Mouse (Mus musculus): Measurements from ENCODE around the gene Gm1123. TPM values are rescaled to one million over a fixed set of nuclear protein-coding genes. Genes with fewer than 3 reads are reported as not detected.

Gm1123 gene
- polyA plus RNA-seq, 1 experiment from 2014 or later: not detected

DNA sequence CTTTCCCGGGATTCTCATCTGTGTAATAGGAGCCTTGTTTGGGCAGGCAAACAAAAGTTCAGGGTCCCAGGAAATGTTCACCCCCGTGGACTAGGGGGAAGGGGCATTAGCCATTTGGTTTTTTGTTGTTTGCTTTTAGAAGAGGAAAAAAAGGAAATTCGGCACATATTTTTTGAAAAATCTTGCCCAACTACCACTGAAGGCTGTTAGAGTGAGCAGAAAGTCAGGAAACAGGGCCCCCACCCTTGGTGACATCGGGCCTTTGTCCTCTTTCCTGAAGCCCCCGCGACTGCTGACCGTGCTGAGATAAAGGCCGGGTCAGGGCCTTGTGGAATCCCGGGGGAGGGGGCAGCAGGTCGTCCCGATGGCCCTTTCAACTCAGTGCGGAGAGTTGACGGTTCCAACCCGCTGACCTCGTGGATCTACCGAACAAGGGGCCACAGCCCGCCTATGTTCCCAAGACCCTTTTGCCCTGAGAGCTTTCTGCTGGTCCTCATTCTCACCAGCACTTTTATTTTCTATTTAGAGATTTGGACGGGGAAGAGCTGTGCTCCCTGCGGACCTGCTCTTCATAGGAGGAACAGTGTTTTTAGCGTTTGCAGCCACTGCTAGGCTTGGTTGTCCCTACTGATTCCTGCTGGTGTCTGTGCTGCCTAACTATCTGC, 72.9 kb downstream of the Gm1123 start:
- ATAC-seq: no peak
- H3K4me3 ChIP-seq (replicated peaks; ENCODE audit: low read length): no peak overlapping the region
- under 1% methylated on average over 20 of the region's 20 CpGs for WGBS
- H3K9me3 ChIP-seq (ENCODE audit: control insufficient read depth, low read length): no peaks in the 10 kb centered on the region
- peaks cover 82% of the 10 kb centered on the region for H3K27me3 ChIP-seq (replicated peaks; ENCODE audit: control insufficient read depth, insufficient read depth, low read length)
- H3K36me3 ChIP-seq (ENCODE audit: control insufficient read depth, insufficient read depth): no peaks in the 10 kb centered on the region
- H3K27ac ChIP-seq (ENCODE audit: low read length): no peak overlapping the region
- no peaks in the 10 kb centered on the region for H3K4me1 ChIP-seq (replicated peaks; ENCODE audit: control insufficient read depth, insufficient read depth, low read length)
- no peak overlapping the region for H3K4me2 ChIP-seq (ENCODE audit: low read length)
- no peak overlapping the region for H3K9ac ChIP-seq (replicated peaks; ENCODE audit: low read depth, low read length)

DNA sequence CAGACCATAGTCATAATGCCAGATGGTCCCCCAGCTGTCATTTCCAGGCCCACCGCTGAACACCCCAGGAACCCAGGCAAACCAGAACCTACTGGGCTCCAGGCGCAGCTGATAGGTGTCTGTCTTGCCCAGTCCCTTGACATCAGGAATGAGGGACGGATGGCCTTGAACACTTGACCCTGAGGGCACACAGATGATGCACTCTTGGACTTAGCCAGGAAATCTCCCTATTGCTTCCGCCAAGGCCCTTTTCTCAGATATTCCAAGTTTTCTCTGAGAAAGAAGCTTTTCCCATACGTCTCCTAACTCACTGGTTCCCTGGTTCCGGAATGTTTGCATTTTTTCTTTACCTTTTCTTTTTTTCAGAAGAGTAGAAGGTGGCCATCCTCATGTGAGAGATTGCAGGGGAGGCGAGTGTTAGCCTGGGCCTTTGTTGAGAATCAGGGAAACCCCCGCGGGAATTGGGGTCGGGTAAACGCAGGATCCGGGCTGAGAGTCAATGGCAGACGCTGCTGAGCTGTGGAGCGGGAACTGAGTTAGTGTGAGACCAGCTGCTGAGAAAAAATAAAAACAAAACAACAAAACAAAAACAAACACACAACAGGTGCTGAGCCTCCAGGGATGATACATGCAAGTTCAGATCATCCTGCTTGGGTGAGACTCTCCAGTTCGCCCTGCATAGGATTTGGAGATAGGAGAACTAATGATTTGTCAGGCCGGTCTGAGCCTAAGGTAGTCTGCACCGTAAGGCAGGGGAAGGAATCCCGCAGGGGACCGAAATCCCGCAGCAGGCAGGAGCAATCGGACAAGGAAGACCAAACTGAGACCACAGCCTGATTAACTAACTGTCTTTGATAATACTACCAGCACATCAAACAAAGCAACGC, 73.7 kb downstream of the Gm1123 start:
- no peak overlapping the region for H3K27ac ChIP-seq (ENCODE audit: low read length)
- H3K4me3 ChIP-seq (replicated peaks; ENCODE audit: low read length): no peak overlapping the region
- WGBS: 4% methylated on average over 22 of the region's 22 CpGs
- ATAC-seq: no peak
- no peaks in the 10 kb centered on the region for H3K36me3 ChIP-seq (ENCODE audit: control insufficient read depth, insufficient read depth)
- H3K4me1 ChIP-seq (replicated peaks; ENCODE audit: control insufficient read depth, insufficient read depth, low read length): peaks cover 4% of the 10 kb centered on the region
- no peaks in the 10 kb centered on the region for H3K9me3 ChIP-seq (ENCODE audit: control insufficient read depth, low read length)
- peaks cover 78% of the 10 kb centered on the region for H3K27me3 ChIP-seq (replicated peaks; ENCODE audit: control insufficient read depth, insufficient read depth, low read length)
- H3K9ac ChIP-seq (replicated peaks; ENCODE audit: low read depth, low read length): no peak overlapping the region
- H3K4me2 ChIP-seq (ENCODE audit: low read length): no peak overlapping the region

DNA sequence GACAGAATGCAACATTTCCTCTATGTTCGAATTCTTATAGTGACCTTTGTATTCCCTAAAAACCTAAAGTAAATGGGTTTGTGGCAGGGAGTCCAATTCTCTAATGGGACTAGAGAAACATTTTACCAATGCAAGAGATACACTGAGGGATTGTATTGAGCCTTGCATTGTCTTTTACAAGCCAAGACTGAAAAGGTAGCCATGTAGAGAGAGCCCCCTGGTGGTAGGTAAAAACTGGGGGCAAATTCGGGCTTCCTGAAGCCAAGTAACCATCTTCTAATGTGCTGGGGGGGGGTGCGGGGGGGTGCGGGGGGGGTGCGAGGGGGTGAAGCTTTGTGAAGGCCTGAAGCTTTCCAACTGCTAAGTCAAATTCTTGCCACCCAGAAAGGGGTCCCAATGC, 75.2 kb downstream of the Gm1123 start:
- Histone ChIP-seq H3K27me3 (replicated peaks; ENCODE audit: control insufficient read depth, insufficient read depth, low read length) (peaks cover 78% of the 10 kb centered on the region), H3K9ac (replicated peaks; ENCODE audit: low read depth, low read length) (no peak overlapping the region), H3K4me3 (replicated peaks; ENCODE audit: low read length) (no peak overlapping the region), H3K36me3 (ENCODE audit: control insufficient read depth, insufficient read depth) (no peaks in the 10 kb centered on the region), H3K27ac (ENCODE audit: low read length) (no peak overlapping the region), H3K4me1 (replicated peaks; ENCODE audit: control insufficient read depth, insufficient read depth, low read length) (peaks cover 19% of the 10 kb centered on the region), H3K9me3 (ENCODE audit: control insufficient read depth, low read length) (no peaks in the 10 kb centered on the region), H3K4me2 (ENCODE audit: low read length) (no peak overlapping the region)
- WGBS: 24% methylated on average over 5 of the region's 5 CpGs
- ATAC-seq: no peak

DNA sequence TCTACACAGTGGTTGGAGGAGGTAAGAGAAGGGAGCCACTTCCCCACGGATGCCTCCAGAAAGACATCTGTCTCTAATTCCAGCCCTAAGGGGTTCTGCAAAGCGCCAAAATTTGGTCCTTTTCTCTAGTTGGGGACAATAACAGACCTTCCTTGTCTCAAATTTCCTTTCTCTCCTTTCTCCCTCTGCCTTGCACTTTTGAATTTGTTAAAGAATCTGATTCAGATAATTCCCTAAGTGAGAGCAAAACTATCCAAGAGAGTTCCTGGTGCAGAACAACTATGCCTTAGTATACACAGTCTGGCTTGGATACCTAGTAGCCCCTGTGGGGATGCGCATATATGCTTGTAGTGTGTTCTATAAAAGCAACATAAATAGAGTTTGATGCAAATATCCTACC, 75.7 kb downstream of the Gm1123 start:
- H3K9me3 ChIP-seq (ENCODE audit: control insufficient read depth, low read length): no peaks in the 10 kb centered on the region
- WGBS: 28% methylated on average over 3 of the region's 3 CpGs
- peaks cover 24% of the 10 kb centered on the region for H3K4me1 ChIP-seq (replicated peaks; ENCODE audit: control insufficient read depth, insufficient read depth, low read length)
- peaks cover 75% of the 10 kb centered on the region for H3K27me3 ChIP-seq (replicated peaks; ENCODE audit: control insufficient read depth, insufficient read depth, low read length)
- ATAC-seq: no peak
- H3K36me3 ChIP-seq (ENCODE audit: control insufficient read depth, insufficient read depth): no peaks in the 10 kb centered on the region
- H3K27ac ChIP-seq (ENCODE audit: low read length): no peak overlapping the region
- H3K4me2 ChIP-seq (ENCODE audit: low read length): no peak overlapping the region
- no peak overlapping the region for H3K9ac ChIP-seq (replicated peaks; ENCODE audit: low read depth, low read length)
- H3K4me3 ChIP-seq (replicated peaks; ENCODE audit: low read length): no peak overlapping the region

DNA sequence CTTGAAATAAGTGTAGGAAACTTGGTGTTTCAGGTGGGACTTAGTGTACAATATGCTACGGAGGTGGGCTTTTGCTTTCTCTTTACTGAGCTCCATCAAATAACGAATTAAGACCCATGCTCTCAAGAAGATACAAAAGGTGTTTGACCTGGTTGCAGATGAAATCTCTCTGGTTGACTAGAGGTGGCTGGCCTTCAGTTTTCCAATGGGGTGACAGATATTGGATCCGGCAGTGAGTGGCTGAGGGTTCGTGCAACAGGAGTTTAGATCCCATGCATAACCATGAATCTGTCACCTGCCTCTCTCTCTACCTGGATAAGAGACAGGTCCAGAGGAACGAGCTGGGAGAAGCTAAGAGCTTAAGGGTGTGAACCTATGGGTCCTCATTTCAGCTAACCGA, 76.9 kb downstream of the Gm1123 start:
- H3K27ac ChIP-seq (ENCODE audit: low read length): no peak overlapping the region
- no peak for ATAC-seq
- H3K27me3 ChIP-seq (replicated peaks; ENCODE audit: control insufficient read depth, insufficient read depth, low read length): peaks cover 77% of the 10 kb centered on the region
- H3K4me3 ChIP-seq (replicated peaks; ENCODE audit: low read length): no peak overlapping the region
- H3K9me3 ChIP-seq (ENCODE audit: control insufficient read depth, low read length): no peaks in the 10 kb centered on the region
- no peaks in the 10 kb centered on the region for H3K36me3 ChIP-seq (ENCODE audit: control insufficient read depth, insufficient read depth)
- H3K9ac ChIP-seq (replicated peaks; ENCODE audit: low read depth, low read length): no peak overlapping the region
- H3K4me2 ChIP-seq (ENCODE audit: low read length): no peak overlapping the region
- WGBS: 4% methylated on average over 6 of the region's 6 CpGs
- H3K4me1 ChIP-seq (replicated peaks; ENCODE audit: control insufficient read depth, insufficient read depth, low read length): peaks cover 28% of the 10 kb centered on the region

DNA sequence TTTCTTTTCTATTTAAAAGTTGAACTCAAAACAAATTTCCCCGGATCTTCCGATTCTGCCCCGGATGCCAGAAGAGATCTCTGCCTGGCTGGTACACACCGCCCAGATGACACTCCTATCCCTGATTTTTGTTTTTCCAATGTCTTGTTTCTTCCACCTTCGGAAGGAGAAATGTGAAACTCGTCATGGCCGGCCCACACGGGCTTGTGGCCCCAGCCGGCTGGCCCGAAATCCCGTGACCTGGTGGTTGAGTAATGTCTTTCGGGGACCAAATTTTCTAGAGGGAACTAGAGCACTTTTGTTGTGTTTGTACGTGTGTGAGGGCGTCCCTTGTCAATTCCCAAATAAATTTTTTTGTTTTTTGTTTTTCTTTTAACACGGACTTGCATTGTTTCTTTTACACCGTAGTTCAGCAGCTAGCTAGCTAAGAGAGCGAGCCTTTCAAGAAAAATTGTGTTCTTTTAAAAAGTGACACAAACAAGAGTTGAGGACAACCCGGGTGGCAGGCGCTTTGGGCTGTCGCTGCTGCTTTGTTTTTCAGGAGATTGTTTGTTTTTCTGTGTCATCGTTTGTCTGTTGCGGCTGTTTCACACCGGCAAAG, 77.7 kb downstream of the Gm1123 start:
- no peaks in the 10 kb centered on the region for H3K9me3 ChIP-seq (ENCODE audit: control insufficient read depth, low read length)
- H3K36me3 ChIP-seq (ENCODE audit: control insufficient read depth, insufficient read depth): no peaks in the 10 kb centered on the region
- H3K9ac ChIP-seq (replicated peaks; ENCODE audit: low read depth, low read length): no peak overlapping the region
- H3K4me2 ChIP-seq (ENCODE audit: low read length): no peak overlapping the region
- no peak overlapping the region for H3K4me3 ChIP-seq (replicated peaks; ENCODE audit: low read length)
- peaks cover 28% of the 10 kb centered on the region for H3K4me1 ChIP-seq (replicated peaks; ENCODE audit: control insufficient read depth, insufficient read depth, low read length)
- H3K27me3 ChIP-seq (replicated peaks; ENCODE audit: control insufficient read depth, insufficient read depth, low read length): peaks cover 76% of the 10 kb centered on the region
- under 1% methylated on average over 23 of the region's 23 CpGs for WGBS
- no peak overlapping the region for H3K27ac ChIP-seq (ENCODE audit: low read length)
- ATAC-seq: no peak

Other genes with a start within 250 kb of the Gm1123 start
- gene Prr23a1, start 193.2 kb downstream of the Gm1123 start, polyA plus RNA-seq (2015; fragmentation: Nextera tagmentation; extraction: Ambion mirVana): not detected in 2 replicates
- gene Prr23a2, start 179.2 kb downstream of the Gm1123 start, polyA plus RNA-seq (2015; fragmentation: Nextera tagmentation; extraction: Ambion mirVana): not detected in 2 replicates
- not detected in 2 replicates for gene Prr23a3, start 170.9 kb downstream of the Gm1123 start, polyA plus RNA-seq (2015; fragmentation: Nextera tagmentation; extraction: Ambion mirVana)
- gene 7420426K07Rik, start 132.6 kb downstream of the Gm1123 start, polyA plus RNA-seq (2015; fragmentation: Nextera tagmentation; extraction: Ambion mirVana): not detected in 2 replicates
- gene Foxl2, start 80.4 kb downstream of the Gm1123 start, polyA plus RNA-seq (2015; fragmentation: Nextera tagmentation; extraction: Ambion mirVana): 0.43 and 0.45 TPM in 2 replicates
- 94.1 and 102 TPM in 2 replicates for gene Faim, start 49.3 kb downstream of the Gm1123 start, polyA plus RNA-seq (2015; fragmentation: Nextera tagmentation; extraction: Ambion mirVana)
- 3.2 and 3.9 TPM in 2 replicates for gene Pik3cb, start 104.9 kb upstream of the Gm1123 start, polyA plus RNA-seq (2015; fragmentation: Nextera tagmentation; extraction: Ambion mirVana)
- not detected in 2 replicates for gene Faiml, start 201.5 kb upstream of the Gm1123 start, polyA plus RNA-seq (2015; fragmentation: Nextera tagmentation; extraction: Ambion mirVana)
- gene Cep70, start 207.7 kb upstream of the Gm1123 start, polyA plus RNA-seq (2015; fragmentation: Nextera tagmentation; extraction: Ambion mirVana): 81.5 and 84.4 TPM in 2 replicates